Mouse (Mus musculus): Measurements from ENCODE around the gene 1700024G13Rik. TPM values are rescaled to one million over a fixed set of nuclear protein-coding genes. Genes with fewer than 3 reads are reported as not detected.

1700024G13Rik gene
- polyA plus RNA-seq, 1 experiment from 2014 or later, result not detected

Other genes with a start within 250 kb of the 1700024G13Rik start
- gene Msmb, start 246.4 kb downstream of the 1700024G13Rik start, polyA plus RNA-seq (2014; fragmentation: Nextera tagmentation; extraction: Ambion mirVana), result not detected in 2 replicates
- 94.6 and 126 TPM in 2 replicates for gene Ncoa4, start 228.5 kb downstream of the 1700024G13Rik start, polyA plus RNA-seq (2014; fragmentation: Nextera tagmentation; extraction: Ambion mirVana)
- 214 and 233 TPM in 2 replicates for gene Timm23, start 186.5 kb downstream of the 1700024G13Rik start, polyA plus RNA-seq (2014; fragmentation: Nextera tagmentation; extraction: Ambion mirVana)
- 31.5 and 49.6 TPM in 2 replicates for gene Parg, start 186.4 kb downstream of the 1700024G13Rik start, polyA plus RNA-seq (2014; fragmentation: Nextera tagmentation; extraction: Ambion mirVana)
- 18.8 and 22.9 TPM in 2 replicates for gene Ogdhl, start 66.4 kb downstream of the 1700024G13Rik start, polyA plus RNA-seq (2014; fragmentation: Nextera tagmentation; extraction: Ambion mirVana)
- 1.9 and 2.3 TPM in 2 replicates for gene Slc18a3, start 76.5 kb upstream of the 1700024G13Rik start, polyA plus RNA-seq (2014; fragmentation: Nextera tagmentation; extraction: Ambion mirVana)
- gene Chat, start 77.6 kb upstream of the 1700024G13Rik start, polyA plus RNA-seq (2014; fragmentation: Nextera tagmentation; extraction: Ambion mirVana), result 0.14 and 0.26 TPM in 2 replicates
- gene Ercc6, start 125.1 kb upstream of the 1700024G13Rik start, polyA plus RNA-seq (2014; fragmentation: Nextera tagmentation; extraction: Ambion mirVana), result 24.2 and 31.8 TPM in 2 replicates
- gene Prrxl1, start 211.0 kb upstream of the 1700024G13Rik start, polyA plus RNA-seq (2014; fragmentation: Nextera tagmentation; extraction: Ambion mirVana), result 3.2 and 4.9 TPM in 2 replicates

Data from midbrain, embryonic 14.5 days (tissue).